8 mouse cellular contexts compared by ENCODE assay signal in the genomic region with DNA sequence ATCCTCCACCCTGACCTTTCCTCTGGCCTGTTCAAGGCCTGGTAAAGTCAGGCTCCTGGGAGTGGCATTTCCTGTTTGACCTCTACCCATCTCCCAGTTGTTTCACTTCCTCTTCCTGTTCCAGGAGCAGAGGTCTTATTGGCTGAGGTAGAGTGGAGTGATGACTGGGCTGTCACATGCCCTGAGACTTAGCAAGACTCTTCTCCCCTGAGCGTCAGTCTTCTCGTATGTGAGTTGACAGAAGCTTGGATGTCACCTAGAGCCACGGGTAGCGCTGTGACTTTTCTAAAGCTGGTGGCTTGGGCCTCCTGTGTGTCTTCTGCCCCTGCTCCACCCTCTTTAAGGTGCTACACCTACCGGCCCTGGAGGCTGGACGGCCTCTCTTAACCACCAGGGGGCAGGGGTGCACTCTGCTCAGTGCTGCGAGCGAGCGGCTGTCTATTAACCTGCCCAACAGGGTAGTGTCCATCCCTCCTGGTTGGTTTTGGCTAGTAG. TPM values are rescaled to one million over a fixed set of nuclear protein-coding genes. Genes with fewer than 3 reads are reported as not detected.
DNase-seq lines count a peak whose midpoint lies in the region; ATAC-seq and TF ChIP-seq lines count a peak whose summit lies in the region.

No protein-coding gene starts in this region.

- H3K9ac ChIP-seq in forebrain, embryonic 11.5 days (ENCODE audit: low read length) = no peak overlapping the region
- no peak overlapping the region for H3K9ac ChIP-seq in forebrain, embryonic 15.5 days (replicated peaks)
- H3K9ac ChIP-seq in hindbrain, embryonic 14.5 days = no peak overlapping the region

- H3K9me3 ChIP-seq in forebrain, embryonic 11.5 days (ENCODE audit: control insufficient read depth, low read length) = no peaks in the 10 kb centered on the region
- H3K9me3 ChIP-seq in forebrain, embryonic 15.5 days = no peaks in the 10 kb centered on the region
- H3K9me3 ChIP-seq in hindbrain, embryonic 14.5 days (ENCODE audit: control insufficient read depth, low read length) = no peaks in the 10 kb centered on the region

- peaks cover 4% of the 10 kb centered on the region; the same call in 1 of the 2 replicates for H3K4me1 ChIP-seq in forebrain, embryonic 11.5 days (replicated peaks; ENCODE audit: control insufficient read depth, insufficient read depth, low read length)
- H3K4me1 ChIP-seq in forebrain, embryonic 15.5 days = peaks cover 28% of the 10 kb centered on the region
- H3K4me1 ChIP-seq in hindbrain, embryonic 14.5 days (replicated peaks; ENCODE audit: control insufficient read depth, insufficient read depth, low read length) = peaks cover 19% of the 10 kb centered on the region; the same call in 1 of the 2 replicates
- H3K4me1 ChIP-seq in spleen, adult 2 months (ENCODE audit: control insufficient read depth, insufficient read depth, insufficient read length) = peaks cover 31% of the 10 kb centered on the region; the same call in 1 of the 2 replicates

- ATAC-seq in forebrain, embryonic 11.5 days (replicated peaks; ENCODE audit: low FRiP score) = no peak
- no peak for ATAC-seq in forebrain, embryonic 15.5 days (replicated peaks)
- peak; percentile 69 for ATAC-seq in erythroid progenitor cell, adult 5-6 weeks (replicated peaks; ENCODE audit: low FRiP score, poor library complexity, severe bottlenecking)
- ATAC-seq in hindbrain, embryonic 14.5 days (ENCODE audit: low FRiP score) = no peak
- ATAC-seq in megakaryocyte progenitor cell, adult 5-6 weeks (replicated peaks; ENCODE audit: poor library complexity) = peak; percentile 62

- no peak overlapping the region for H3K4me3 ChIP-seq in forebrain, embryonic 11.5 days (ENCODE audit: low read depth, low read length)
- no peak overlapping the region for H3K4me3 ChIP-seq in forebrain, embryonic 15.5 days
- H3K4me3 ChIP-seq in hindbrain, embryonic 14.5 days (replicated peaks; ENCODE audit: low read length) = no peak overlapping the region
- H3K4me3 ChIP-seq in spleen, adult 2 months (ENCODE audit: extremely low read depth, insufficient read depth, insufficient read length) = 0 out of 2 replicates have a peak overlapping the region, but pooled peaks have one; percentile 7

- no peak; the same call in 1 of the 2 replicates for TF ChIP-seq POLR2A in spleen, adult 2 months (IDR thresholded peaks at IDR 0.05; ENCODE audit: low read depth, low read length)

- no peak overlapping the region for H3K4me2 ChIP-seq in forebrain, embryonic 11.5 days (ENCODE audit: low read depth, low read length, severe bottlenecking)
- H3K4me2 ChIP-seq in forebrain, embryonic 15.5 days (replicated peaks) = no peak overlapping the region
- no peak overlapping the region for H3K4me2 ChIP-seq in hindbrain, embryonic 14.5 days (replicated peaks)

- H3K27ac ChIP-seq in forebrain, embryonic 11.5 days (ENCODE audit: low read depth, low read length) = no peak overlapping the region
- no peak overlapping the region for H3K27ac ChIP-seq in forebrain, embryonic 15.5 days (replicated peaks)
- H3K27ac ChIP-seq in hindbrain, embryonic 14.5 days = no peak overlapping the region
- peak overlapping the region; percentile 83 for H3K27ac ChIP-seq in spleen, adult 2 months (ENCODE audit: insufficient read depth, low read length)

- TF ChIP-seq CTCF in spleen, adult 2 months (IDR thresholded peaks at IDR 0.05; ENCODE audit: extremely low read depth, insufficient read depth, insufficient read length, insufficient replicate concordance) = peak; percentile 79; the same call in 1 of the 2 replicates

- peak; percentile 78 for DNase-seq in forebrain, embryonic 11.5 days (ENCODE audit: low spot score)
- peak; percentile 84 to 89 for DNase-seq in adrenal gland, postnatal 36 days
- peak; percentile 57 for DNase-seq in hindbrain, embryonic 14.5 days (ENCODE audit: low spot score)
- DNase-seq in left cerebral cortex, postnatal 14 days (ENCODE audit: low spot score in 2 of 2) = peak; percentile 71 to 75
- peak; percentile 69 to 85 for DNase-seq in spleen, adult 2 months (ENCODE audit: low read depth in 1 of 2, low spot score in 2 of 2)

- intact Hi-C loops in left cerebral cortex, postnatal 14 days (cut with DNase I) = loop anchor here (2.0 kb wide), 1 partner anchor 68 kb away; no protein-coding TSS in a partner anchor

- H3K36me3 ChIP-seq in forebrain, embryonic 11.5 days (ENCODE audit: control insufficient read depth, insufficient read depth, low read length) = no peaks in the 10 kb centered on the region; the same call in 1 of the 2 replicates
- peaks cover 22% of the 10 kb centered on the region for H3K36me3 ChIP-seq in forebrain, embryonic 15.5 days
- H3K36me3 ChIP-seq in hindbrain, embryonic 14.5 days (replicated peaks; ENCODE audit: control insufficient read depth, insufficient read depth) = peaks cover 30% of the 10 kb centered on the region
- H3K36me3 ChIP-seq in spleen, adult 2 months (ENCODE audit: control insufficient read depth, insufficient read depth, low read length) = peaks cover 8% of the 10 kb centered on the region

- no peaks in the 10 kb centered on the region for H3K27me3 ChIP-seq in forebrain, embryonic 11.5 days (ENCODE audit: control insufficient read depth, insufficient read depth, low read length)
- H3K27me3 ChIP-seq in forebrain, embryonic 15.5 days = no peaks in the 10 kb centered on the region
- H3K27me3 ChIP-seq in hindbrain, embryonic 14.5 days (ENCODE audit: control insufficient read depth, insufficient read depth, low read length) = no peaks in the 10 kb centered on the region
- no peaks in the 10 kb centered on the region for H3K27me3 ChIP-seq in spleen, adult 2 months (ENCODE audit: control insufficient read depth, insufficient read depth, low read length)

- WGBS in forebrain, embryonic 11.5 days = 17% methylated on average over 9 of the region's 9 CpGs
- 28% methylated on average over 9 of the region's 9 CpGs for WGBS in forebrain, embryonic 15.5 days
- 23% methylated on average over 9 of the region's 9 CpGs for WGBS in hindbrain, embryonic 14.5 days
- 10% methylated on average over 9 of the region's 9 CpGs for WGBS in spleen, adult 2 months

RNA-seq across cellular contexts. Expression of a gene that starts 6.8 kb away (rescaled TPM):
- polyA plus RNA-seq in forebrain, embryonic 11.5 days (2014; fragmentation: Nextera tagmentation; extraction: Ambion mirVana) = 95.9 and 105 TPM in 2 replicates
- 294 and 295 TPM in 2 replicates for polyA plus RNA-seq in forebrain, embryonic 15.5 days (2015; fragmentation: Nextera tagmentation; extraction: Ambion mirVana)
- 100 to 1,000 TPM; 207 to 222 TPM for total RNA-seq in adrenal gland, postnatal 36 days (2021)
- total RNA-seq in erythroid progenitor cell, adult 5-6 weeks (2015; ENCODE audit: low replicate concordance) = 79.3 and 93.5 TPM in 2 replicates
- 103 and 106 TPM in 2 replicates for total RNA-seq in erythroid progenitor cell, adult 5-6 weeks (2017; ENCODE audit: low replicate concordance)
- polyA plus RNA-seq in hindbrain, embryonic 14.5 days (2014; fragmentation: Nextera tagmentation; extraction: Ambion mirVana) = 91.0 and 91.6 TPM in 2 replicates
- total RNA-seq in left cerebral cortex, postnatal 14 days (2021) = 100 to 1,000 TPM; 239 to 244 TPM
- total RNA-seq in megakaryocyte progenitor cell, adult 5-6 weeks (2015) = 81.2 and 93.3 TPM in 2 replicates
- total RNA-seq in megakaryocyte progenitor cell, adult 5-6 weeks (2017) = 102 and 136 TPM in 2 replicates
- 43.9 and 53.7 TPM in 2 replicates for polyA plus RNA-seq in spleen, adult 2 months (2012; rRNA removed)

RNA-seq across cellular contexts. Expression of a gene that starts 7.7 kb away (rescaled TPM):
- 94.5 and 107 TPM in 2 replicates for polyA plus RNA-seq in forebrain, embryonic 11.5 days (2014; fragmentation: Nextera tagmentation; extraction: Ambion mirVana)
- polyA plus RNA-seq in forebrain, embryonic 15.5 days (2015; fragmentation: Nextera tagmentation; extraction: Ambion mirVana) = 90.5 and 91.3 TPM in 2 replicates
- 10 to 100 TPM; 32.9 to 43.6 TPM for total RNA-seq in adrenal gland, postnatal 36 days (2021)
- total RNA-seq in erythroid progenitor cell, adult 5-6 weeks (2015; ENCODE audit: low replicate concordance) = 17.2 and 18.0 TPM in 2 replicates
- total RNA-seq in erythroid progenitor cell, adult 5-6 weeks (2017; ENCODE audit: low replicate concordance) = 5.8 and 9.4 TPM in 2 replicates
- polyA plus RNA-seq in hindbrain, embryonic 14.5 days (2014; fragmentation: Nextera tagmentation; extraction: Ambion mirVana) = 103 TPM in 2 replicates
- 10 to 100 TPM; 23.9 to 25.4 TPM for total RNA-seq in left cerebral cortex, postnatal 14 days (2021)
- 17.0 and 22.2 TPM in 2 replicates for total RNA-seq in megakaryocyte progenitor cell, adult 5-6 weeks (2015)
- total RNA-seq in megakaryocyte progenitor cell, adult 5-6 weeks (2017) = 9.9 and 16.6 TPM in 2 replicates
- polyA plus RNA-seq in spleen, adult 2 months (2012; rRNA removed) = 39.5 and 48.9 TPM in 2 replicates

RNA-seq across cellular contexts. Expression of a gene that starts 52.0 kb away (rescaled TPM):
- polyA plus RNA-seq in forebrain, embryonic 11.5 days (2014; fragmentation: Nextera tagmentation; extraction: Ambion mirVana) = 18.3 and 20.3 TPM in 2 replicates
- polyA plus RNA-seq in forebrain, embryonic 15.5 days (2015; fragmentation: Nextera tagmentation; extraction: Ambion mirVana) = 23.4 and 26.9 TPM in 2 replicates
- 10 to 100 TPM; 46.5 to 60.7 TPM for total RNA-seq in adrenal gland, postnatal 36 days (2021)
- 3.6 and 23.1 TPM in 2 replicates for total RNA-seq in erythroid progenitor cell, adult 5-6 weeks (2015; ENCODE audit: low replicate concordance)
- 14.1 and 14.4 TPM in 2 replicates for total RNA-seq in erythroid progenitor cell, adult 5-6 weeks (2017; ENCODE audit: low replicate concordance)
- polyA plus RNA-seq in hindbrain, embryonic 14.5 days (2014; fragmentation: Nextera tagmentation; extraction: Ambion mirVana) = 47.2 and 53.3 TPM in 2 replicates
- 100 to 1,000 TPM; 158 to 245 TPM for total RNA-seq in left cerebral cortex, postnatal 14 days (2021)
- total RNA-seq in megakaryocyte progenitor cell, adult 5-6 weeks (2015) = 6.9 and 8.2 TPM in 2 replicates
- total RNA-seq in megakaryocyte progenitor cell, adult 5-6 weeks (2017) = 16.2 and 21.7 TPM in 2 replicates
- 97.4 and 120 TPM in 2 replicates for polyA plus RNA-seq in spleen, adult 2 months (2012; rRNA removed)

Comparison
In these comparisons a context has a peak if more than half of its experiments do, and no peak if none do; other contexts are left out.
1. ATAC-seq: peak in erythroid progenitor cell, adult 5-6 weeks (single experiment) and megakaryocyte progenitor cell, adult 5-6 weeks (single experiment); none in forebrain, embryonic 11.5 days (single experiment), forebrain, embryonic 15.5 days (single experiment) and hindbrain, embryonic 14.5 days (single experiment).
2. Peak in every context shown above with its lines, with median percentiles within 50 percentile points of each other: DNase-seq.